Mouse (Mus musculus) testis, adult 2 months (tissue): ENCODE data around the gene Sdhaf2.

Experiments
- CTCF ChIP-seq: fragments of 200-500 bp; IDR thresholded peaks from 2 replicates; pipeline ENCODE4 v1.5.1; 2012; ENCODE audit warnings: low read depth, mild to moderate bottlenecking, inconsistent platforms, low read length, moderate library complexity; ENCODE audit not compliant: control insufficient read depth, insufficient read depth, insufficient replicate concordance
- POLR2A ChIP-seq: fragments of 200-500 bp; IDR thresholded peaks from 2 replicates; pipeline ENCODE4 v1.6.1; 2012; ENCODE audit warnings: low read depth, mild to moderate bottlenecking, inconsistent platforms, low read length, moderate library complexity; ENCODE audit not compliant: control insufficient read depth

DNA sequence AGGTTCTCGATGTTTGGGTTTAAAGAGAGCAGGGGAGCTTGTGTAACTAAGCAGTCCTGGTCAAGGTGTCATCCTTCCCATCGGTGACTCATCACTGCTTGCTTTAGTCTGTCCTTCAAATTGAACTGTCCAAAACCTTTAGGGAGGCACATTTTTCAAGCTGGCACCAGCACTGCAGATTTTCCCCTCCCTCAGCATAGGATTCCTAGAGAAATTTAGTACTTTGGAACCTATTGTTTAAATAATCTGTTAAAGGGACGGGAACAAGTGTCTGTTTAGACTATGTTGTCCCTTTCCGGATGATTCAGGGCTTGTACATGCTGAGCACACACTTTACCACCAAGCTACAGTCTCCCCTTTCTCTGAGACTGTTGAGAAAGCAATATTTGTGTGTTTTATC is 39.3 kb upstream of the Sdhaf2 start:
- TF ChIP-seq CTCF = no peak
- TF ChIP-seq POLR2A = no peak
